Mouse (Mus musculus): ENCODE measurements around the gene Gm21903. TPM values are rescaled to one million over a fixed set of nuclear protein-coding genes. Genes with fewer than 3 reads are reported as not detected.

The Gm21903 gene
- total RNA-seq (2023; ENCODE audit: inconsistent age), result not detected in 4 replicates

DNA sequence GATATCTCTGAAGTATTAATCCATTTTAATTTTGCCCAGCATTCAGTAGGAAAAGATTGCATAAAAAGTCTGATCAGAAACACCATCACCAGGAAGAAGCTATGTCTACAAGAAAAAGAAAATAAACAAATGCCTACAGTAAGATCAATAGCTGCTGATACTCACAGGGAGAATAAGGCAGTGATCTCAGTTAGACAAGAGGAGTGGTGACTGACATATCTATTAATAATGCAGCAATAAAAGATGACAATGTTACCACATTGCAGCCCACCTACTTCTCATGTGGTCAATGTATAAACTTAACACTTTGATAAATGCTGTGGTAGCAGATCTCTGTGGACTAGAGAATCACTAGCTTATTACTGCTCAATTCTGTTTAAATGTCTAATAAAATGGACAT lies at the start of gene Gm21903:
Gm21903 (minus strand) TSS at position 101 of the 400 bp plus-strand sequence.

DNA sequence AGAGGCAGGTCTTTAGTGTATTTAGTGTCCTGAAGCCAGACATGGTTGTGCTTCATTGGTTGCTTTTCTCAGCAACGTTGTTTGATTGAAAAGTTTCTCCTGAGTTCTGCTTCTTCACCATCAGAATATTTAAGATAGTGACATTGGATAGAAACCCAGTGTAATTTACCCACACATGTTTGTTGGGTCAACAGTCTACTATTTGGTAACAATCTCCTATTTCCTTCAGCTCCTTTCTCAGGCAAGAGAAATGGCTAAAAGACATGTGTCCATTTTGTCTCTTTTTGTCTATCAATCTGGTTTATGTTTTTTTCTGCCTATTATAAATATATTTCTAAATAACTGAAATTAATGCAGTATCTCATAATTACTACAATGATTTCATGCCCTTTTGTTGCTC lies 33.8 kb upstream of the Gm21903 start, which contains the start of gene Esp23:
Esp23 (minus strand) TSS at position 101 of the 400 bp plus-strand sequence.

DNA sequence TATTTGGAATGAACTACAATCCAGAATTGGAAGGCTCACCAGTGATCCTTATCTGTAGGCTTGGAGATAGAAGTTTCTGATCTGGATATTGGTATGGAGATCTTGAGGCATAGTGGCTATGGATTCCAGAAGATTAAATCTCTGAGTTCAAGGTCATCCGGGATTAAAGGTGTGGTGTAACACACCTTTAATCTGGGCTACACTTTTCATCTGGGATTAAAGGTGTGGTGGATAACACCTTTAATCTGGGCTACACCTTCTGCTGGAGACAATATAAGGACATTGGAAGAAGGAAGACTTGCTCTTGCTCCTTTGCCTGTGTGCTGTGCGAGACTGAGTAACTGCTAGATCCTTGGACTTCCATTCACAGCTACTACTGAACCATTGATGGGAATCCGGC lies 6.7 kb downstream of the Gm21903 start, which contains the start of gene Esp24:
Esp24 (plus strand) TSS at position 301 of the 400 bp plus-strand sequence.

Other genes starting within 250 kb of the Gm21903 start
- not detected in 4 replicates for gene Esp24, start 6.6 kb downstream of the Gm21903 start, total RNA-seq (2023; ENCODE audit: inconsistent age)
- gene Esp23, start 33.7 kb upstream of the Gm21903 start, total RNA-seq (2023; ENCODE audit: inconsistent age), result not detected in 4 replicates
- not detected in 4 replicates for gene Esp22, start 52.0 kb upstream of the Gm21903 start, total RNA-seq (2023; ENCODE audit: inconsistent age)